Mouse (Mus musculus) adrenal gland, postnatal 4 days (tissue): ENCODE results near the gene Cyp2c65. TPM values are rescaled to one million over a fixed set of nuclear protein-coding genes. Genes with fewer than 3 reads are reported as not detected.
"Not testable (repeated sequence)": the region's sequence is repeated elsewhere in the genome, so short reads cannot be mapped to it uniquely, and the experiment has no call there.

Source experiments
- DNase-seq, 2 experiments: peaks; one replicate each; pipeline ENCODE4 v3.0.0; 2021 to 2022; ENCODE audit warnings: low spot score in 2 of 2, mixed read lengths in 2 of 2
- long read RNA-seq, 2 experiments: library from polyadenylated mRNA; stranded (forward); transcript quantifications; one replicate each; pipeline ENCODE4 v2.0.0; 2021
- total RNA-seq, 2 experiments: library from RNA; stranded (reverse); gene quantifications; 2 replicates each; pipeline ENCODE4 v1.2.3; 2021

Cyp2c65 gene
- total RNA-seq: not detected
- long read RNA-seq, experiment 1: 0 reads
- long read RNA-seq, experiment 2: 0 reads

DNA sequence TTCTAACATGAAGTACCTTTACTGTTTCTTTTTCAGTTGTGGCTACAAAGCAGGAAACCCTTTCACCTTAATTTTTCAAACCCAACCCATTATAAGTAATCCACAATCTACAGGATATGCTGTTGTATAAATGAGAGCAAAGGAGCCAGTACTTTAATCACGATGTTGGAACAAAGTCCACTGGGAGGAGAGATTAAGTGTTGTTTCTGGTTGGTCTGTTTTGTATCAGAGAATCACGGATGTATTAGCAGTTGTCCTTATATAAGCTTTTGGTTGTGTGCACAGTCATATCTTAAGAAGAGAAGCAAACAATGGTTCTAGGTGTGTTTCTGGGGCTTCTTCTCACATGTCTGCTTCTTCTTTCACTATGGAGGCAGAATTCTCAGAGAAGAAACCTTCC, at the start of gene Cyp2c65:
Gene Cyp2c65 (plus strand): TSS at position 297 of the 400 bp plus-strand sequence.
- DNase-seq: no peak

DNA sequence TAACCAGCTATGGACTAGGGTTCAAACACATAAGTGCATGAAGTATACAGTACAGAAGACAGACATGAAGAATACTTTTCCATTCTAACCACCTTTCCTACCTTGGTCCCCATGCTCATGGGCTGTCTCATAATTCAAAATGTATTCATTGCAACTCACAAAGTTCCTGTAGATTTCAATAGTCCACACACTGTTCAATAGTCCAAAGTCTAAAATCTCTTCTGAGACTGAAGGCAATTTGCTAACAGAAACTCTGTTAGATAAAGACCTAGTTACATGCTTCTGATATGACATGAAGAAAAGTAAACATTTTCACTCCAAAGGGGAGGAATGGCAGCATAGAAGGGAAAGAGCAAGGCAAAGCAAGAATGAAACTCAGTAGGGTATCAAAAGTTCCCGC, 2.9 kb upstream of the Cyp2c65 start:
- no peak for DNase-seq

DNA sequence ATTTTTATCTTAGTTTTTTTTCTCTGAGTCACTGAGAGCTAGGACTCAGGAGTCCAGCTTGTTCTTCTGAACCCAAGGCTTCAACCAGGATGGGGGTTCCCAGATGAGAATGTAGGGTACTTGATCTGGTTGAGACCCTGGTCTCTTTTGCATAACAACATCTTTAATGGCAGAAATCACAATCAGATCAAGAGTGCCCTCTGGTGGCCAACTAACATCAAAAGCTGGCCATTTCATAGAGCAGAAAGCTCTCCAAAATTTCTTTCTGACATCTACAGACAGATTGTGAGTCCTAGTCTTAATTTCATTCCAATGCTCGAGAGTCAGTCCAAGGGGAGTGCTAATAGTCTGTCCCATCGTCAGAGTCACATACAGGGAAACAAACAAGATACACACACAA, 38.0 kb downstream of the Cyp2c65 start:
- DNase-seq: not testable (repeated sequence)

DNA sequence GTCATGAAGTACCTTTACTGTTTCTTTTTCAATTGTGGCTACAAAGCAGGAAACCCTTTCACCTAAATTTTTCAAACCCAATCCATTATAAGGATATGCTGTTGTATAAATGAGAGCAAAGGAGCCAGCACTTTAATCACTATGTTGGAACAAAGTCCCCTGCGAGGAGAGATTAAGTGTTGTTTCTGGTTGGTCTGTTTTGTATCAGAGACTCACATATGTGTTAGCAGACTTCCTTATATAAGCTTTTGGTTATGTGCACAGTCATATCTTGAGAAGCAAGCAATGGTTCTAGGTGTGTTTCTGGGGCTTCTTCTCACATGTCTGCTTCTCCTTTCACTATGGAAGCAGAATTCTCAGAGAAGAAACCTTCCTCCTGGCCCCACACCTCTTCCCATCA, 52.8 kb downstream of the Cyp2c65 start, which contains the start of gene Cyp2c66:
Gene Cyp2c66 (plus strand): TSS at position 255 of the 400 bp plus-strand sequence.
- no peak for DNase-seq

Other genes starting within 250 kb of the Cyp2c65 start
- 10 to 100 TPM; 12.4 to 12.8 TPM for gene Noc3l, start 241.8 kb upstream of the Cyp2c65 start, total RNA-seq
- gene Tbc1d12, start 224.4 kb upstream of the Cyp2c65 start, total RNA-seq: 1 to 10 TPM; 9.5 to 9.8 TPM
- 10 to 100 TPM; 25.5 to 29.6 TPM for gene Hells, start 130.1 kb upstream of the Cyp2c65 start, total RNA-seq
- under 1 TPM in 1 of 2 experiments, not detected in 1; 0.14 TPM for gene Cyp2c55, start 54.0 kb upstream of the Cyp2c65 start, total RNA-seq
- gene Cyp2c66, start 52.9 kb downstream of the Cyp2c65 start, total RNA-seq: not detected
- gene Cyp2c29, start 208.4 kb downstream of the Cyp2c65 start, total RNA-seq: under 1 TPM in 1 of 2 experiments, not detected in 1; 0.17 TPM